Mouse (Mus musculus) adrenal gland, adult 18-20 months (tissue): ENCODE data around the gene Gria2. TPM values are rescaled to one million over a fixed set of nuclear protein-coding genes. Genes with fewer than 3 reads are reported as not detected.

Experiments used
- DNase-seq, 2 experiments: peaks; one replicate each; pipeline ENCODE4 v3.0.0; 2021 to 2022; ENCODE audit warnings: low spot score in 2 of 2
- total RNA-seq, 2 experiments: library from RNA; stranded (reverse); gene quantifications; 1 replicate in 1 of 2; 2 replicates in 1 of 2; pipeline ENCODE4 v1.2.3; 2021

Gene Gria2
- total RNA-seq, 2 experiments from 2014 or later: 9.2 to 12.9 TPM

- DNase-seq: no peak
Measured at GRCm38 (mm10) chr3:80780383-80781143, 22.1 kb downstream of the Gria2 start.

GRCm38 (mm10) chr3:80776628-80777027, 26.0 kb downstream of the Gria2 start:
- no peak for DNase-seq

DNA sequence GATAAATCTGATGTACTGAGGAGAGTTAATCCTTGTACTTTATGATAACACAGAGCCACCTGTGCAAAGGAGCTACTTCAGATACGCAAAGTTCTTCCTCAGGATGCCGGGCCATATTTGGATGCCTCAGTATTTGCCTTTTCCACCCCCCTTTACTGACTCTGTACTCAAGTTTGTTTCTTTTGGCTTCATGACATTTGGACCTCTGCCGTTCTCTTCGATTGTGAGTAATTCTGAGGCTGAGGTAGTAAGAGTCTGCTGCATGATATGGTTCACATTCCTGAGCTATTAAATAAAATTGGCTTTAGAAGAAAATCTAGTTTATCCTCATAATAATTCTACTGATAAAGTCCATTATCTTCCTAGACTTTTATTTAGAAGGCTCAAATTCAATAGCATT, 26.7 kb downstream of the Gria2 start:
- no peak for DNase-seq

- DNase-seq: no peak
Measured at GRCm38 (mm10) chr3:80774005-80774764, 28.4 kb downstream of the Gria2 start.

- no peak for DNase-seq
Measured at GRCm38 (mm10) chr3:80773232-80773631, 29.4 kb downstream of the Gria2 start.

DNA sequence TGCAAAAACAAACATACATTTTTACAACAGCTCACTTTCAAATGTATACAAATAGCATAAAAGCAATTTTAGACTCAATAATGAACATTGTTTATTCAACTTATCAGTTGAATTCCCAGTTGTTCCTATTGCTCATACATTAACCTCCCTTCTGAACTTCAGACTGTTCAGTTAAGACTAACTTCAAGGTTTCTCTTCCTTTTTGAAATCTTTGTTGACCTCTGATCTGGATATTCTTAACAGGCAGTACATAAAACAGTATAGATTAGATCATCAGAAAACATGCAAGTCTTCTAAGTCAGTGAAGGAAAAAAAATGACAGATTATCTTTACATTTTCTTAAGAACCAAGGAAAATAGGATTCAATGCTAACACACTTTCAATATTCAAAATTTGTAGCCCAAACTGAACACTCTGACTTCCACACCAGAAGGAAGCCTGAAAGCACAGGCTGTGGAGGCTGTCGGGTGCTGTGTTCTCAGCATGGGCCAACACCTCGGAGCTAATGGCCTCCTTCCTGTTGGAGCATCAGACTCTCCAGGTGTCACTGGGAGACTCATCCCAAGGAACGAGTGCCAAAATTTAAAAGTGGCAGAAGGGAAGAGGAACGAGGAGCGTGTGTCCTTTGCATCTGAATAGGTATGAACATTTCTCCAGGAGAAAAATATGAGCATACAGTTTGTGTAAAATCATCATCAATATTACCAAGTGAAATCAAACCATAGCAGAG, 33.0 kb downstream of the Gria2 start:
- no peak for DNase-seq

DNA sequence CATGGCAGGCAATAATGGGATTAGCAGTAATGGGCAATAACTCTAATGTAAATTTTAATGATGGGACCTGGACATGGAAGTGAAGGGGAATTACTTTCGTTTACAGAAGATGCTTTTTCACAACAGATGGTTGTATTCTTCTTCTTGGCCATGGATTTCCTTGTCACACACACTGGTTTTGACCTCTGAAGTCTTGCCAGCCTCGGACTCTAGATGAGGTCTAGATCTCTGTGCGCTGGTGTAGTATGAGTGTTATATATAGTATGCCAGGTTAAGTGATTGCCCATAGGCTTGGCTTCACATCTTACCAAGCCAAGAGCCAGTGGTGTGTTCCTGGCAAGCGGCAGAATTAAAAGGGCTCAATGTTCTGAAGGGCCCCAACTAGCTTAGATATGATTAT, 43.7 kb downstream of the Gria2 start:
- no peak for DNase-seq

GRCm38 (mm10) chr3:80758363-80758762, 44.3 kb downstream of the Gria2 start:
- no peak for DNase-seq

DNA sequence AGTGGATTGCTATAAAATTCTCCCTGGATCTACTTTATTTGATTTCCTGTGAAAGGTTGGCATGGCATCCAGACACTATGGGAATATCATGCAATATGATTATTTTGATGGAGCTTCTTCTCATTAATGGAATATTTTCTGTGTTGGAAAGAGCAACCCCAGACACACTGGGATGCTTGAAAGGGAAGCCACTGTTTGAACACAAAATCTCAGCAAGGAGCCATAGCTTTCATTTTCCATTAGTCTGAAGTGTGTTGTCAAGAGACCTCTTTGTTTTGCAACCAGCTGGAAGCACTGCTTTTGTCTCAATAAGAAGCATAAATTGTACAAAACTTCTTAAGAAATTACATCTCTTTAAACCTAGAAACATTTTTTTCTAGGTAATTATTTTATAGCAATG, 51.8 kb downstream of the Gria2 start:
- no peak for DNase-seq

- no peak for DNase-seq
Measured at GRCm38 (mm10) chr3:80725205-80725604, 77.4 kb downstream of the Gria2 start.

GRCm38 (mm10) chr3:80713123-80713522, 89.5 kb downstream of the Gria2 start:
- no peak for DNase-seq

DNA sequence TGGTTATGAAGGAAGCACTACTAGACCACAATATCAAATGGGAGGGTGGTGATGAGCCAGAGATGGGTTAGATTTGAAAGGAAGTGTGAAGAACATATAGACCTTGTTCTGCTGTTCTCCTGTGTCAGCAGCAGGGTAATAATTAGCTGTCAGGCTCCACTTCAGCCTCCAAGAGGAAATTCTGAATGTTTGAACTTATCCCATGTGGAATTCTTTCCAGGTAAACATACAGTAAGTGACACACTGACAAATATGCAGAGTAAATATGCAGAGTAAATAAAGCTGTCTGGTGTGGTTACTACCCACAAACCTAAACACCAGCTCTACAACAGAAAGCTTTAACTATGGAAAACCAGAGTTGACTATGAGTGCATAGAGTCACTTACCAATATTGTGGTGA, 93.6 kb downstream of the Gria2 start:
- DNase-seq: no peak

DNA sequence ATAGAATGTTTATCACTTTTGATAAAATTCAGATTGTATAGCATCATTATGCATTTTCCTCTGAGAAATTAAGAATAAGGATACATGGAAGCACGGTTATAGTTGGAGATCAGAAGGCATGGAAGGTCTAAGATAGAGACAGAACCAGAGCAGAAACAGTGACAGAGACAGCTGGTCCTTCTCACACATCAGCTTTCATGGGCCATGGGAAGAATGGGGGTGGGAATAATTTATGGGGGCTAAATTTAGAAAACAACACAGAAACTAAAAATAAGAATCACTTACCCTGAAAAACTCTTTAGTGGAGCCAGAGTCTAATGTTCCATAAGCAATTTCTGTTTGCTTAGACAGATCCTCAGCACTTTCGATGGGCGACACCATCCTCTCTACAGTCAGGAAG, 100.5 kb downstream of the Gria2 start:
- DNase-seq: no peak

DNA sequence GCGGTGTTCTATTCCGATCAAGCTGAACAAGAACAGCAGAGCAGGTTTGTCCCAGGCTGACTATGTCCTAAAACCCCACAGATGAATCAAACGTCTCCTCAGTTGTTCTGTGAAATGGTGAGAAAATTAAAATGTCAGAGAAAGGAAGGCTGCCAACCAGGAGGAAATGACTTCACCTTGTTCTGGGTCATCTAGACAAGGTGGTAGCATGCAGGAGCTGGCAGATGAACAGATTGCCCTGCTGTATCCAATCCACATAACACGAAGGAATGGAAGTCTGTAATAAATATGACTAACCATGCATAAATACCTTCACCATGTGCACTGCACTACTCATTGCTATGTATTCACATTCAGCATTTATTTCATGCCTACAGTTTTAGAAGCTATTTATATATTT, 105.1 kb downstream of the Gria2 start:
- no peak for DNase-seq

GRCm38 (mm10) chr3:80694965-80695364, 107.7 kb downstream of the Gria2 start:
- no peak for DNase-seq

DNA sequence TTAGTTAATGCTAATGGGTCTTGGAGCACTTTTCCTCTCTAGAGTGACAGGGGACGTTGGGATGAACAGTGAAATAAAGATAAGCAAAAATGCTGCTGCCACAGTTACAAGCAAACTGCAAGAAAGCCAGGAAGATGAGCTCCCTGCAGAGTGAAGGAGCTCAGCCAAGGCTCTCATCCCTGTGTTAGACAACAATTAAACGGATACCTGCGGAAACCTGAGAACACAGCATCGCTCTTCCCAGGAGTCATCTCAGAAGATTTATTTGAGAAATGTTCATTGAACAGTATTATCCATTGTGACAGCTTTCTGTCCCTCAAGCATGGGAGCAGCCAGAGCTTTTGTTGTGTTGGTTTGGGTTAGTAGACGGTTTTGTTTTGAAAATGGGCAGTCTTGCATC, 137.5 kb downstream of the Gria2 start:
- no peak for DNase-seq

DNA sequence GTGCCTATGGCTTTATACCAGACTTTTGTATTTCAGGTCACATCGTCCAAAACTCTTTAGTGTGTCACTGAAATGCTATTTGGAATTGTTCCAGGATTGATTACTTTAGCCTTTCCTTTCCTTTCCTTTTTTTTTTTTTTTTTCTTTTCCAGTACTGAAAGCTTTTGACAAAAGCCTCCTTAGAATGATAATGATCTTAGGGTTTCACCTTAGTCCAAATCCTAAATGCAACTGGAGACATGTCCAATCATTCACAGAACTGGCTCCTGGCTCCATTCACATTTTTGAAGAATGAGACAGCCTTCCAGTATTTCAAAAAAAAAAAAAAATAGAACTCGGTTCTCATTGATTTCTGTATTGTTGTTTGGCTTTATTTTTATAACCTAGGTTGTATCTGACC, 139.3 kb downstream of the Gria2 start:
- no peak for DNase-seq

- DNase-seq: no peak
Measured at GRCm38 (mm10) chr3:80661838-80662237, 140.8 kb downstream of the Gria2 start.

GRCm38 (mm10) chr3:80652213-80652612, 150.4 kb downstream of the Gria2 start:
- no peak for DNase-seq
